Mouse (Mus musculus) lung, postnatal 4 days (tissue): ENCODE results near the gene Traf5.

Experiments used
- DNase-seq, 2 experiments: peaks; one replicate each; pipeline ENCODE4 v3.0.0; 2021

The Traf5 gene

DNA sequence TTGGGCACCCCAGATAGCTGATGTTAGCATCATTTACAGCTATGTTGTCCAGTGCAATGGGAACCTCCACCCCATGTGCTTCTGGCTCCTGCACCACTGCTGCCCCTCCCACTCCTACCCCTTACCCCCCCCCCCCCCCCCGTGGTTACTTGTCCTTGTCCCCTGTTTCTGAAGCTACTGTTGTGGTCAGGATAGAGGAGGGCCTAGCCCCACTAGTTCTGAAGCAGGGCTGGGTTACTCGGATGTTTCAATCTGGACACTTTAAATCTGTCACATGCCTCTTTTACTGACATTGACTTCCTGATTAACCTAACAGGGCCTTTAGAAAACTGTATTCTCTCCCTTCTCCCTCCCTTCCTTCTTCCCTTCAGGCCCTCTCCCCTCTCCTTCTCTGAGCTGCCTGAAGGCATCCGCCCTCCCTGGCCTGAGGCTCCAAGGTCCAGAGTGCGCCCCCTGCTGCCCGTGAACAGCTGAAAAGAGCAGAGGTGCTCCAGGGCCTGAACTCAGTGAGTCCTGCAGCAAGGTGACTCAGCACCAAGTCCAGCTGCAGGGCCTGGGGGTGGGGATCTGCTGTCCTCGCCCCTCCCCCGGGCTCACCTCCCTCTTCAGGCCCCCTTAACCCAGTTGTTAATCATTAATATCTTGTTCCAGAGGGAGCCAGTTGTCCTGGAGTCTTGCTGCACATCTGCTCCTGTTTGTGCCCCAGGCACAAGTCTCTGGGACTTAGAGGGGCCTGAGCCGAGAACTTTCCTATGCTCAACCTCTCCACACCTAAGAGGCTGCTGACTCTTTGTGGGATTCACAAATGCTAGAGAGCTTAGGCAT is 128.2 kb downstream of the Traf5 start:
- peak; percentile 86 to 91 for DNase-seq

DNA sequence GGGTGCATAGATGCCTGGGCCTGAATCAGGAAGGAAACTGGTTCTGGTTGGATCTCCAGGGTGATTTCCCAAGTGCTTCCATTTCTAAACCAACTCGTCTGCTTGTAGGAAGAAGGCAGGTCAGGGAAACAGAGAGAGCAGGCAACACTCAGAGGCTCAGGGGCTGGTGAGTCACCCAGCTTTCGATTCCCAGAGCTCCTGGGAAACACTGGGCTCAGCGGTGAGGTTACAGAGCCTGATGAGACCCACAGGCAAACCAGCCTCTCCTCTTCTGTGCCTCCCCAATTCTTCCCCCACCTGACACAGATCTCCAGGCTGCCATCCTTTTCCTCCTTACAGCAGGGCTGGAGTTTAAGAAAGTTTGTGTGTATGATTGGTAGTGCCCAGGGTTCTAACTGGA is 128.9 kb downstream of the Traf5 start:
- no peak for DNase-seq

DNA sequence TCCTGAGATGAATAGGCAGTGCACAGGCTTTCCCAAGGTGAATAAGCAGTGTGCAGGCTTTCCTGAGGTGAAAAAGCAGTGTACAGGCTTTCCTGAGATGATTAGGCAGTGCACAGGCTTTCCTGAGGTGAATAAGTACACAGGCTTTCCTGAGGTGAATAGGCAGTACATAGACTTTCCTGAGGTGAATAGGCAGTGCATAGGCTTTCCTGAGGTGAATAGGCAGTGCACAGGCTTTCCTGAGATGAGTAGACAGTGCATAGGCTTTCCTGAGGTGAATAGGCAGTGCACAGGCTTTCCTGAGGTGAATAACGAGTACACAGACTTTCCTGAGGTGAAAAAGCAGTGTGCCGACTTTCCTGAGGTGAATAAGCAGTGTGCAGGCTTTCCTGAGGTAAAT is 131.4 kb downstream of the Traf5 start:
- no peak for DNase-seq

DNA sequence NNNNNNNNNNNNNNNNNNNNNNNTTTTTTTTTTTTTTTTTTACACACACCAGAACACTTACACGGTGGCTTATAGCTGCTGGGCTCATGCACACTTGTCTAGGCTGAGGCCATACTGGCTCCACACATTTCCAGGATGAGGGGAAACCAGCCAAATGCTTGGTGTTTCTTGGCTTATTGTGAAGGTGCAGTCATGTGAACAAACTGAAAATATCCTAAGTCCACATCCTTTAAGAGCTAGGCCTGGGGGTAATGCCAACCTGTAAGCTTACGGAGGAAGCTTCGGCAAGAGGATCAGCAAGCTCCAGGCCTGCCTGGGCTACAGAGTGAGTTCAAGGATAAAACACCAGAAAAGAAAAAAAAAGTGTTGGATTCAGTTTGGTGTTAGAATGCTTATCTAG is 135.0 kb downstream of the Traf5 start:
- DNase-seq = no peak

DNA sequence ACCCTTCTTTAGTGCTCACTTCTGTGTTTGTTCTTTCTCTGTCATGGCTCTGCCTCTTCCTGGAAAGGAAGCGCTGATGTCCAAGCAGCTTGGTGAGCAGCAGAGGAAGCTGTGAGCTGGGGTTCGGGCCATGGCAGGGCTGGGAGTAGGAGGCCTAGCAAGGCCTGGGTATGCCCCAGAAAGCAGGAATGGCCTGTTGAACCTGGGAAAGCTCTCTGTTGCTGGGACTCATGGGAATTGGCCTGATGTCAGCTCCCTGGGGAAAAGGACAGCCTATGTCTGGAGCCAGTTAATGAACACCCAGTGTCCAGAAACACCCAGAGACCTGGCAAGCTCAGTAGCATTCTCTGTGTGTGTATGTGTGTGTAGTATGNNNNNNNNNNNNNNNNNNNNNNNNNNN is 135.5 kb downstream of the Traf5 start:
- peak; percentile 34 to 61 for DNase-seq

DNA sequence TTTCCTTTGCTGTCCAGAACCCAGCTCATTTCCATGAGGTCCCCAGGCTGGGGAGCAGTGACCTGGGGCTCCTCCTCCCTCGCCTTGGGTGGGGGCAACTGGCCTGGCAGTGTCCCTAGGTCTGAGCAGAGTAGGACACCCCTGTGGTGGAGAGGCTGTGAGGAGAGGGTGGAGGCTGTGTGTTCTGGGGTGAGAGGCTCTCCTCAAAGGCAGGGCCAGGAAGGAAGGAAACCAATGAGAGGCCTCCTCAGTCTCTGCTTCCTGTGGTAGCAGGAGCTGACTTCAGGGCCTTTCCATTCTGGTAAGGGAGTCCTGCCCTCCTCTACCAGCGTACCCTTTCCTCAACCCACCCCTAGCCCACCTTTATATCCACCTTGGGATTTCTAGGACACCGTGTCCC is 136.1 kb downstream of the Traf5 start:
- peak; percentile 53 to 73 for DNase-seq

DNA sequence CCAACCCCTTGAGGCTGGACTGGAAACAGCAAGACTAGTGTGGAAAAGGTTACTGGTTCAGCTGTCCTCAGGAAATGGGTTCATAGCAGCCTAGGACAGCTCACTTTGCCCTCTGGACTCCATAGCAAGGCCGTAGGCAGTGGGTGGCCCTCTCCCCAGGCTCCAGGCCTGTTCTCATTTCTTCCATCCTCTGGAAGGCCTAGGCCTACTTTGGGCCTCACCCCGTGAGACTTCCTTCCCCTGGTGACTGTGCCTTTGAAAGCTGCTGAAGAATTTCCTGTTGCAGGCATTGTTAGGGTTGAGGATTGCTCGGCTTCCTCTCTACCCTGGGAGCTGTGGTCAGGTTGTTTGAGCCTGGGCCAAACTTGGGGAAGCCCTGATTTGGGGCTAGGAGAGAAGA is 137.3 kb downstream of the Traf5 start:
- DNase-seq = peak; percentile 67 to 78

DNA sequence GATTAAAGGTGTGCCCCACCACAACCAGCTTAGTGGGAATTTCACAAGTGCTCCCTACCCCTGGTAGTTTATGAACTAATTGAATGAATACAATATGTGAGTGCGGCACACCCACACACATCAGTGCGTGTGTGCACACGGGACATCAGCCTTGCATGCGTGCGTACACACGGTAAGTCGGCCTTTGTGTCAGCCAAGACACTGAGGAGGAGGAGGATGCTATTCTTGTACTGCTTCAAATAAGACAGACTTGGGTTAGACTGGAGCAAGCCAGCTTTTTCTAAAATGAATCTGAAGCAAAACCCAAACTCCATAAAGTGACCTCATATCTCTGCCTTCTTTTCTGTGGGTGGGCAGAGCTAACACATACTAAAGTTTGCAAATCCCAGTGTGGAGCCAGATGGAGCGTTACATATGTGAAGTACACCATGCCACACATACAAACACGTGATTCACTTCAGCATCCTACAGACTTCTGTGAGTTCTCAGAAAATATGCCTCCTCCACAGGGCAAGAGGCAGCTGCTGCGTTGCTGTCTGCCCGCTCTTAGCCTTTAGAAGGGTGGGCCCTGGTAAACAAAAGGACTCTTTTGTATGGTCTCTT is 139.5 kb downstream of the Traf5 start:
- no peak for DNase-seq

DNA sequence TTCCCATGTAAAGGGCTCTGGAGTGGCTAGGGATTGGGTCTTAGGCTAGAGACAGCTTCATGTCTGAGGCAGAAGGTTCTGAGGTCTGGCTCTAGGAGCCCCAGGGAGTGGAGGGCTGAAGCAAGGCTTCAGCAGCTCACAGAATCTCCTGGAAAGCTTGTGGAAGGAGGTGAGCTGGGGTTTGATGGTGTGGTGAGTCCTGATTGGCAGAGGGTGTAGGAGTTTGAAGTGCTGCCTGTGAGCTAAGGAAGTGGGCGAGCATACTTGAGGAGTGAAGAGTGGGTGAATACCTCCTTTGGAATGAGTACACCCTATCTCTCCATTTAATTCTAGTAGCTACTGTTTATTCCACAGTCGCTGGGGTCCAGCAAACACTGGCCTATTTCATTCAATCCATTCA is 141.7 kb downstream of the Traf5 start:
- DNase-seq = no peak

DNA sequence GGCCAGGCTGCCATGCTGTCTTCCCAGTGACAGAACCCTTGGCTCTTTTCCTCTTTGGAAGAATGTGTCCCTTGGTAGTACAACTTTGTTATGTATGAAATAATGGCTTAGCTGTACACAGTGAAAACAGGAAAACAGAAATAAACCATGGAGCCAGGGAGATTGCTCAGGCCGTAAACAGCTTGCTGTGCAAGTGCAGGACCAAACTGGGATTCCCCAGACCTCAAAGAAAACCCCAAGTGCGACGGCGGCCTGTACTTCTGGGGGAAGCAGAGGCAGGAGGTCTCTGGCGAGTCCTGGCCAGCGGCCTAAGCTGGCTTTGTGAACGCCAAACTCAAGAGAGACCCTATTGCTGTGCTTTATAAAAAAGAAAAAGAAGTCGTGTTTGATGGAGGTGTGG is 143.8 kb downstream of the Traf5 start:
- no peak for DNase-seq

DNA sequence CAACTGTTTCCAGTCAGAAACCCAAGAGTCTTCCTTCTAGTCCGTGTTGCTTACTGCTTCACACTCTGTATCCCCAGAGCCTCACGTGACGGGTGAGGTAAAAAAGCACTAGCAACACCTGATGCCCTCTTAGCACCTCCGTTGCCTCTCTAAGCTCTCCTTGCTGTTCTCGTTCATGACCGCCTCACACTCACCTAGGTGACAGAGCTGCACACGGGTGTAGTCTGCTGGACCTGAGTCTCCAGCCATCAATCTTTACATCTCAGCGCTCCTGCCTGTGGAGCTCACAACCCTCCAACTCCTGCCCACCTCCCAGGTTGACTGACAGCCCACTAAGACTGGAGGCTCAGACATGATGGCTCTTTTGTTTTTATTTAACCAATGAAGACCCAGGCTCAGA is 144.6 kb downstream of the Traf5 start:
- DNase-seq = no peak
